Mouse (Mus musculus): ENCODE measurements around the gene Cdc42se1. TPM values are rescaled to one million over a fixed set of nuclear protein-coding genes. Genes with fewer than 3 reads are reported as not detected.

The Cdc42se1 gene
- 10 to 100 TPM; 67.5 to 77.5 TPM for total RNA-seq (2021)
- long read RNA-seq, experiment 1, transcript Cdc42se1-201 (5 exons, 2,805 nt): major isoform, 38 of 50 reads
- long read RNA-seq, experiment 1, partial matches to known transcripts: 11 of 50 reads
- long read RNA-seq, experiment 1, other reads (novel, unspliced or antisense): 1 of 50 reads
- long read RNA-seq, experiment 2, transcript Cdc42se1-201 (5 exons, 2,805 nt): major isoform, 51 of 60 reads
- long read RNA-seq, experiment 2, partial matches to known transcripts: 1 of 60 reads
- long read RNA-seq, experiment 2, other reads (novel, unspliced or antisense): 7 of 60 reads

DNA sequence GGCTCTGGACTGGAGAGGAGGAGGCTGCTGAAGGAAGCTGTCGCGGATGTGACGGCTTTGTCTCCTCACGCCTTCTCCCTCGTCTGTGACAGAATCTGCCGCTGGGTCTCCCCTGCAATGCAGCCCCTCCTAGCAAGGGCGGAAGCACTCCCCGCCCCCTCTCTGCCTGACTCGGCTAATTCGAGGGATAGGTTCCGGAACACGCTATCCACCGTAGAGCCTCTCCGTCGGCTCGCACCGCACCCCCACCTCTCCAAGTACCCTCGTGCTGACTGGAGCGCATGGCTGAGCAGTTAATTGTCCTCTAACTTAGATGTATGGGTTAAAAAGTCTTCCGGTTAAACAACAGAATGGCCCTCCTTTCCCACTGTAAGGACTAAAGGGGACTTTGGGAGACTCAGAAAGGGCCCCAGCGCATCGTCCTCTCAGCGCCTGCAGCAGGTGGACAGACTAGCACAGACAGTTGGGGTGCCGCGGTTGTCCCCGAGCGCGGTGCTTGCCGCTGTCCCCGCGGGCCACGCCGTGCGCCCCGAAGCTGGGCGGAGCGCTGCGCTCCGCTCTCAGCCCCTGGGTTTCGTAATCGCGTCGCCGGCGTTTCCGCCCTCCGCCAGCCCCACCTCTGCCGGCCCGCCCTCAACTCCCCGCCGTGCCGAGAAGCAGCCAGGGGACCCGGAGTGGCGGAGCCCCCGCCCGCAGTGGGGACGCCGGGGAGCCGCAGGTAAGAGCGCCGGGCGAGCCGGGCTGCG is at the start of gene Cdc42se1:
Gene Cdc42se1 (plus strand): TSS at position 585 of the 746 bp plus-strand sequence.
- no peak for TF ChIP-seq CTCF (conservative IDR thresholded peaks at IDR 0.05)
- DNase-seq (ENCODE audit: low spot score in 2 of 2): peak; percentile 89 to 91
- H3K27ac ChIP-seq: peak within 1 kb of the TSS; percentile 100
- H3K4me3 ChIP-seq: peak within 1 kb of the TSS; percentile 81

DNA sequence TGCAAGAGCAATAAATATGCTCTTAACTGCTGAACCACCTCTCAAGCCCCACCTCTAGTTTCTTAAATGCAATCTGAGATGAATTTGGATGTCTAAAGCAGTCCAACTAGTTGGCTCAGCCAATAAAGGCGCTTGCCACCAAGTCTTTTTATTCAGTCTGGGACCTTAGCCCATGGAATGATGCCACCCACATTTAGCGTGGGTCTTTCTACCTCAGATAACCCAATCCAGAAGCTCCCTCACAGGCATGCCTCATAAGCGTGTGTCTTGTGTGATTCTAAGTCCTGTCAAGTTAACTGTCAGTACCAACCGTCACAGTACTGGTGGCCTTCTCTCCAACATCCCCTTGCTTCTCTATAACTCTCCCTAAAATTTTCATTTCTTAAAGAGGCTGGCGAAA is 49.6 kb upstream of the Cdc42se1 start:
- DNase-seq (ENCODE audit: low spot score in 2 of 2): no peak
- no peak for TF ChIP-seq CTCF (conservative IDR thresholded peaks at IDR 0.05)
- H3K4me3 ChIP-seq: no peak overlapping the region
- no peak overlapping the region for H3K27ac ChIP-seq

DNA sequence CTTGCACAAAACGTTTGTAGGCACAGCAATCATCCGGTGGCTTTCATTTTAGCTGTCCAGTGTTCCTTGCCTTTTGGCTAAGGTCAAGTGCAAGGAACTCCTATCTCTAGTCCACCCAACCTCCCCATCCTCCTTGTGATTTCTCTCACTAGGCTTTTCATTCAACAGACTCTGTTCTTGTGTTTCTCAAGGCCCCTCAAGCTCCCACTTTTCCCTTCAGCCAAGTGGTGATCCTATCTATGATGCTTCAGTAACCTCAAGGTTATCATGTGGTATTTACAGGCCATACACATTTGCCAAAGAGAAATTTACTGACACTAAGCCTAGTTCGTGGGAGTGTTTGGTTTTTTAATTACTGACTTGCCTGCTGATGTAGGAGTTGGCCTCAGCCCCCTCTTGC is 48.6 kb upstream of the Cdc42se1 start:
- Histone ChIP-seq H3K27ac (no peak overlapping the region), H3K4me3 (no peak overlapping the region)
- no peak for DNase-seq (ENCODE audit: low spot score in 2 of 2)
- TF ChIP-seq CTCF (conservative IDR thresholded peaks at IDR 0.05): no peak

DNA sequence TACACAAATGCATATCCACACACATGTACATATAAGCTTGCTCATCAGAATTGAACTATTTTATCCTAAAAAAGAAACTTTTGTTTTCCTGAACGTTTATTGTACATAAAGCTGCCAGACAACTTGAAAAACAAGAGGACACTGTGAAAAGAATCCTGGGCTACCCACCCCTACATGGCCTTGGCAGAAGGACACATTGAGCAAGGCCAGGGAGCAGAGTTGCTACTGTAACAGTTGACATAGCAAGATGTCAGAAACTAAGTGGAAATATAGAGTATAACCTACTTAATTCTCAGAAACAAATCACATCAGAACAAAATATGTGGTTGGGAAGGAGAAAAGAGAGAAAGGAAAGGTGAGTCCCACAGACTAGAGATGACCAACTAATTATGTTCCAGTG is 46.7 kb upstream of the Cdc42se1 start:
- no peak overlapping the region for H3K4me3 ChIP-seq
- TF ChIP-seq CTCF (conservative IDR thresholded peaks at IDR 0.05): no peak
- H3K27ac ChIP-seq: no peak overlapping the region
- no peak for DNase-seq (ENCODE audit: low spot score in 2 of 2)

DNA sequence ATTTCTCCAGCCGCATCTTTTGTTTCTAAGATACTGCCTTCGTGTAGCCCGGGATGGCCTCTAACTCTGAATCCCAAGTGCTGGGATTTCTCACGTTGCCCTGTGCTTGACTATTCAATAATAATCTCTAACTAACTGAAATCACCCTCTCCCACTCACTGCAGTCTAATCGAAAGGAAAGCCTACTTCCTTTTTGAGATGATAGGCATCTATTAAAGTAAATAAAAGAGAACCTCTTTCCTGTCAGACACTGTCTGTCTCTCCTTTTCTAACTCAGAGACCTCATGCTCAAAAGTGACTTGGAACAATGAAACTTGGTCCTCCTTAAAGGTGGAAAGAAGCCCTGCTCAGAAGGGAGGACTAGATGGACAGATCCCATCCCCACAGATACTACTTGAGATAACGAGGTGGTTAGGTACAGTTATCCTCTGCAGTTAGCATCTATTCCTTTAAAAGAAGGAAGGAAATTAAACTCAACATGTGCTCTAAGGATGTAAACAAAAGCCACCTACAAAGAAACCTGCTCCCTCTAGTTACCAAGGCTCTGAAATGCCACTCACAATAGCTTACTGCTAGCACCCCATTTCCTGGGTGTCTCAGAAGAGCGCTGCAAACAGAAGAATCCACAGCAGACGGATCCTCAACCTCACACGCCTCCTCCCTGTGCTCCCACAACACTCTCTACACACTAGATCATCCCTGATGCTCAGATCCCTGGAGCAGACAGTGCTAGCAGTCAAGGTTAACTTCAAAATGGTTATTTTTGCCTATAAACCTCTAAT is 43.5 kb upstream of the Cdc42se1 start:
- no peak for TF ChIP-seq CTCF (conservative IDR thresholded peaks at IDR 0.05)
- DNase-seq (ENCODE audit: low spot score in 2 of 2): no peak
- Histone ChIP-seq H3K4me3 (no peak overlapping the region), H3K27ac (no peak overlapping the region)

DNA sequence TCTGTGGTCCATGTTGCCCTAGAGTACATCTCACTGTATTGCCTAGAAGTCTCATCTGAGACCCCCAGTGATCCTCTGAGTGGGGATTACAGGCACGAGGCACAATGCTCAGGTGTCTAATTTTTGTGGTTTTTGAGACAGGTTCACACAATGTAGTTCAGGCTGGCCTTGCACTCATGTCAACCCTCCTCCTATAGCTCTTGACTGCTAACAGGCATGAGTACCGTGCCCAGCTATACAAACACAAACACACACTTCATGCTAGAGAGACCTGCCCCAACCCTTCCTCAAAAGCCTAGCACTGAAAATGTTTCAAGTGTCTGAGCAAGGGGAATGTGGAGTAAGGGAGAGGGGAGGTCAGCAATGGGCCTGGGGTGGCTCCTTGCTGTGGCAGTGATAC is 42.4 kb upstream of the Cdc42se1 start:
- TF ChIP-seq CTCF (conservative IDR thresholded peaks at IDR 0.05): no peak
- H3K27ac ChIP-seq: no peak overlapping the region
- no peak overlapping the region for H3K4me3 ChIP-seq
- no peak for DNase-seq (ENCODE audit: low spot score in 2 of 2)

DNA sequence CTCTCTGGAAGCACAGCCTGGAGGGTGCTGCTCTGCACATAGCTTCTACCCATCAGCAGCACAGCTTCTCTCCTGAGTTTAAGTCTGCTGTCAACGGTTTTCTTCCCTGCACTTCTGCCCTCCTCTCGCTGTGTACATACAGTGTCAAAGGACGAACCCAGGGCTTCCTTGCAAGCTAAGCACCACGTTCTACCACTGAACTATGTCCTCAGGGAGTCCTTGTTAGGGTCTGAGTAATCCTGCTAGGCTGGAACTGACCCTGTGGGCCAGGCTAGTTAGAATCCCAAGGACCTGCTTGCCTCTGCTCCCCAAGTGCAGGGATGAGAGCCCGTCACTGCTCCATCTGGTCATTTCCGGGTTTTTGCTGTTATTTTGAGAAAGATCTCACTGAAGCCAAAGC is 41.6 kb upstream of the Cdc42se1 start:
- H3K27ac ChIP-seq: no peak overlapping the region
- TF ChIP-seq CTCF (conservative IDR thresholded peaks at IDR 0.05): no peak
- no peak overlapping the region for H3K4me3 ChIP-seq
- DNase-seq (ENCODE audit: low spot score in 2 of 2): no peak

DNA sequence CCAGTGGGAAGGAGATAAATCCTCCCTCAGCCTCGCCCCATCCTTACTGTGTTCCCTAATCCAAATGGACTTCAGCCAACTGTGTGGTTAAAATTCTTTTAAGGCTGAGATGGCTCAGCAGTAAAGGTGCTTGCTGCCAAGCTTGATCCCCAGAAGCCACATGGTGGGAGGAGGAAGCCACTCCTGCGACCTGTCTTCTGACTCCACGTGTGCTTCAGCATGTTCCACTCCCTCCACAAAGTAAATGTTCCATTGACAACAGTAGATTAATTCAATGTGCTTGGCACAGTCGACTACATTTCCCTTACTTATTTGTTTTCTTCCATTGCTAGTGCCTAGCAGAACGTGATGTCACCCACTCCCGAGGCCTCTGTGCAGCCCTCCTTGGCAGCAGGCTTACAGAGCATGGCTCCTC is 33.8 kb upstream of the Cdc42se1 start:
- no peak for TF ChIP-seq CTCF (conservative IDR thresholded peaks at IDR 0.05)
- peak overlapping the region; percentile 36 for H3K27ac ChIP-seq
- DNase-seq (ENCODE audit: low spot score in 2 of 2): no peak
- no peak overlapping the region for H3K4me3 ChIP-seq

DNA sequence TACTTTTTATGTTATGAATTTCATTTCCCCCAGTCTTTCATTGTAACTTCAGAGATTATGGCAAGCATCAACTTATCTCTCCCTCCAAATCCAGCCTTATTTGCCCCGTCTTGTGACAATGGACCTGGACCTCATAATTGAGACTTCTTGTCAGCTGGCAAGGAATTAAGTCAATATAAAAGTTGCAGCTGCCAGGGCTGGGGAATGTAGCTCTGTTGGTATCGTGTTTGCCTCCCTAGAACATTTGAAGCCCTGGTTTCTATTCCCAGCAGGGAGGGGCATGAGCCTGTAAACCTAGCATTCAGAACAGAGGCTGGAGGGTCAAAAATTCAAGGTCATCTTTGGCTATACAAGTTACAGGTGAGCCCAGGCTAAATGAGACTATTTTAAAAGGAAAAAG is 32.8 kb upstream of the Cdc42se1 start:
- no peak overlapping the region for H3K4me3 ChIP-seq
- no peak for TF ChIP-seq CTCF (conservative IDR thresholded peaks at IDR 0.05)
- no peak for DNase-seq (ENCODE audit: low spot score in 2 of 2)
- no peak overlapping the region for H3K27ac ChIP-seq

DNA sequence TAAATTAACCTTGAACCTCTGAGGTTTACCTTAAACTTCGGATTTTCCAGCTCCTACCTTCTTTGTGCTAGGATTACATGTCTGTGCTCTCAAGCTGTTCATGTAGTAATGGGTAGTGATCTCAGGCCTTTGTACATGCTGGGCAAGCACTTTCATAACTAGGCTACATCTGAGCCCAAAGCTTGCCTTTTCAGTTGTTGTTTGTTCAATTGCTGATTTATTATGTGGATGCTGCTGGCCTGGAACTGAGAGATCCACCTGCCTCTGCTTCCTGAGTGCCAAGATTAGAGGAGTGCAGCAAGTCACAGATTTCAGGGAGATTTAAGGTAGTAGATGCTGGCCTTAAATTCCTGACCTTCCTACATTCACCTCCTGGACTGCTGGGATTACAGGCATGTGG is 29.4 kb upstream of the Cdc42se1 start:
- no peak for DNase-seq (ENCODE audit: low spot score in 2 of 2)
- Histone ChIP-seq H3K27ac (no peak overlapping the region), H3K4me3 (no peak overlapping the region)
- TF ChIP-seq CTCF (conservative IDR thresholded peaks at IDR 0.05): no peak

DNA sequence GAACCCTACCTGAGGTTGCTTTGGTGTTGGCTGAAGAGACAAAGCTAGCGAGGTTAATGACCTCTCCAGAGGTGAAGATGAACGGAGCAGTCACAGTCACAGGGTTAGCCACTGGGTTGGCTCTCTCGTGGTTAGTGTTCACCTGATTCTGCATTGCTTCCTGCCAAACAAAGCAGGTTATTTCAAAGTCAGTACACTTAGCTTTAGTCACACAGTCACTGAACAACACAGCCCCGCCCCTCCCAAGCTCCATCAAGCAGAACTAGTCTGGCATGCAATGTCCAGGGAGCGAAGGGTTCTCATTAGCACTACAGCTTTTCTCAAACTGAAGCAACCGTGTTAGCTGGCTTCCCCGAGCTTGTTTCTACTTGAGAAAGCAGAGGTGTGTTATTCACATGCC is 28.4 kb upstream of the Cdc42se1 start:
- Histone ChIP-seq H3K4me3 (no peak overlapping the region), H3K27ac (peak overlapping the region; percentile 20)
- DNase-seq (ENCODE audit: low spot score in 2 of 2): no peak
- TF ChIP-seq CTCF (conservative IDR thresholded peaks at IDR 0.05): no peak

DNA sequence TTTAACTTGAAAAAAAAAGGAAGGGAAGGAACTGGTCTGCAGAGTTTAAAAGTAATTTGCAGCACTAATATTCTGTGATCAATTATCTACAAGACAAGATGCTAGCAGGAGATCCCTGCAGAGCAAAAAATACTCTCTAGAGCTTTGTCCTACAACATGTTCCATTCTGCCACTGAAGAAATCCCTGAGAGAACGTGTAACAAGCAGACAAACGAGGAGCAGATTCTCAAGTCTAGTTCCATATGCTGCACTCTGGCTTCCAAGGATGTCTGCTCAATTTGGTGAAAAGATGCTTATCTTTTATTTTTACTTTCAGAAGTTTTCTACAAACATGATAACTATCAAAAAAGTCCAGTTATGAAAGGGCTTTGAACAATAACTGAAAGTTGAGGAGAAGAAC is 28.0 kb upstream of the Cdc42se1 start:
- Histone ChIP-seq H3K27ac (peak overlapping the region; percentile 20), H3K4me3 (no peak overlapping the region)
- DNase-seq (ENCODE audit: low spot score in 2 of 2): peak in 1 of 2 experiments; percentile 35
- TF ChIP-seq CTCF (conservative IDR thresholded peaks at IDR 0.05): no peak

DNA sequence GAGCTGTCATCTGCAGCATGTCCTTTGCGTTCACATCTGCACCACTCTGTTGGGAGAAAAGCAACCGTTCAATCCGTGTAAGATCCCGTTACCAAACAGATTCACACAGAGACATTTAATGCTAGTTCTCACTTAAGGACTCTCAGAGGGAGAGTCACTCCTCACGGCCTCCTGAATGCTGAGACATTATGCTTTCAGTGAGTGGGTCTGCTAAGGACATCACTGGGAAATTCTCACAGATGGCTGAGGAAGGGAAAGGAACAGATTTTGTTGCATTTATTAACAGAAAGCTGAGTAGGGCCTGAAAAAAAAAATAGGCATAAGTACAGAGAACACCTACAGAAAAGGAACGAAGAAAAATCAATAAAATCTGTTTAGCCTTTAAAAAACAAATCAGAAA is 24.7 kb upstream of the Cdc42se1 start:
- TF ChIP-seq CTCF (conservative IDR thresholded peaks at IDR 0.05): no peak
- Histone ChIP-seq H3K4me3 (no peak overlapping the region), H3K27ac (peak overlapping the region; percentile 15; the same call in 1 of the 2 replicates)
- peak; percentile 33 to 63 for DNase-seq (ENCODE audit: low spot score in 2 of 2)
